Mouse (Mus musculus): ENCODE measurements at regions not wholly inside any gene's neighbourhood (a gene's known extent, or its start where the extent isn't known, plus 50 kb on each side); places are given as distances from the start of the nearest gene placed in this dataset.
"Not testable (repeated sequence)": the region's sequence is repeated elsewhere in the genome, so short reads cannot be mapped to it uniquely, and the experiment has no call there.

DNA sequence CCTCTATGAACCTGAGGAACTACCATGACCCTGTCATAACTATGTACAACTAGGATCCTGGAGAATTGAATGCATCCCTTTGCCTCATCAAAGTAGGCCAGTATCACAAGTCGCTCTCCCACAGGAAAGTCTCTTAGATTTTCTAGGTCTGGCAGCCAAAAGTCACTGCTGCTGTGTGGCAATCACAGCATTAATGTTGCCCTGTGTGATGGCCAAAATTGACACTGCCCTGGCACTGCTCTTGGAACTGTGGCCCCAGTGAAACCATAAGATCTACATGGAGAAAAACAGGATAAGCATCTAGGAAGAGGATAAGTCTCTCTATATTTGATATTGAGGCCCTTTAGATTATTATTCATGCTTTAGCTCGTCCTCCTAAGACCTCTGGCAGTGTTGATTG lies 465.7 kb downstream of the Adam6a start:
- no peak for DNase-seq

DNA sequence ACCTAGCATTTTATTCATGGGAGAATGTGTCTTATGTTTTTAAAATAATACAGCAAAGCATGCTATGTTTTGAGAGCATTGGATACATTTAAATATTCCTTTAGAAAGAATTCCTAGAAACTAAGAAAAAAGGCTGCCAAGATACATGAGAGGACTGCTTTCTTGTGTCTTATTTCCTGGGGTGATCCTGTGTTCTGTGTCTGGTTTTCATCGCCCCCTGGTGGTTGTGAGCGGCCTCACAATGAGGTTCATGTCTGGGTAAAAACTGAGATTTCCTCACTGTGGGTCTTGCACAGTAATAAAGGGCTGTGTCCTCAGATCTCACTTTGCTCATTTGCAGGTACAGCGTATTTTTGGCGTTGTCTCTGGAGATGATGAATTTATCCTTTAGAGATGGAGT lies 469.2 kb downstream of the Adam6a start:
- peak; percentile 64 for DNase-seq

DNA sequence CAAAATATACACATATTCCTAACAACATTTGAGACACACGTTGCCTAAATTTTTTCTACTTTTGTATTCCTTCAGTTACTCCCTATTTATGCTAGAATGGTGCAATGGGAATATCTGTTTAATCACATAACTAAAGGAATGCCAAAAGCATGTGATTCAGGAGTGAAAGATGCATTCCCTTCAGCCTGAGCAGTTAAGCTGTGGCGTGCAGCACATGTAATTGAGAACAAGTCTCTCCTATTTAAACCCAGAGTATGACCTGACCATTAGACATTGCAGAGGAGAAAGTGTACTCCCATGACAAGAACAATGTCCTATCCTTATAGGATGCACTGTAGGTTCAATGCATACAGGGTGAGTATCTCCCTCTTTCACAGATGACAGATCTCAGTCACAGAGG lies 493.3 kb downstream of the Adam6a start:
- not testable (repeated sequence) for DNase-seq

DNA sequence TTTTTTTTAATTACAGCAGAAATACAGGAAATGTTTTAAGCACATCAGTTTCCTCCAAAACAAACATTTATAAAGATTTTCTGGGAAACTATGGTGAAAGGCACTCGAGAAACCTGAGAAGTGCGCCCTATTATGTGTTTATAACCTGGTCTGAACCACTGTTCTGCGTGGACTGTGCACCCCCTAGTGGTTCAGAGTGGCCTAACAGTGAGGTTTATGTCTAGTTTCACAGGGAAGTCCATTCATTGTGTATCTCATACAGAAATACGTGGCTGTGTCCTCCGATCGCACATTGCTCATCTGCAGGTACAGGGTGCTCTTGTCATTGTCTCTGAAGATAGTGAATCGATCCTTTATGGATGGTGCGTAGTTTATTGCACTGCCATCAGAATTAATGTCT lies 504.3 kb downstream of the Adam6a start:
- DNase-seq = peak; percentile 27

DNA sequence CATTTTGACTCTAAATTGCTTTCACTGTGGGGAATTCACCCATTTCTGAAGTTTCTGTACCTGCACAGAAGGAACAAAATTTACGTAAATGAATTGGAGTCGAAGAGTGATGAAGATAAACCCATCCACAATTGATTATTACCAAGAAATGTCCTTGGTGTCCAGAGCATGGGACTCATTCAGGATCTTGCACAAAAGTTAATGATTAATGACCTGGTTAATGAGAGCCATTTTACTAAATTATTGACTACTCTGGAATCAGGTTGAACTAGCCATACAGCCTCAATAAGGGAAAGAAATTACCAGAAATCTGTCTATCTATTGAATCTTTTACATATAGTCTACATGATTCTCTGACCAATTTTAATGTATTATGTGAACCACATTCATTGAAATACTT lies 509.6 kb downstream of the Adam6a start:
- no peak for DNase-seq

DNA sequence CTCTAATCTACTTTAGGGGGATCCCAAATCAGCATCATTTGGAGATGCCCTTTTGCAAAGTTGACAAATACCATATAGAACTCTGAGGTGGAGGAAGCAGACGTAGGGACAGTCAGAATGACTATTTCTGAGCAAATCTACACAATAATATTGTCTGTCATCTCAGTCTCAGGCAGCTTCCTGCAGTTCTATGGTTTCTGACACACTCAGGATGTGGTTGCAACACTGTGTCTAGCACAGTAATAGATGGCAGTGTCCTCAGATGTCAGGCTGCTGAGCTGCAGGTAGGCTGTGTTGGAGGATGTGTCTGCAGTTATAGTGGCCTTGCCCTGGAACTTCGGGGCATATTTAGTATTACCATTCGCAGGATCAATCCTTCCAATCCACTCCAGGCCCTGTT lies 515.9 kb downstream of the Adam6a start:
- peak; percentile 13 for DNase-seq

DNA sequence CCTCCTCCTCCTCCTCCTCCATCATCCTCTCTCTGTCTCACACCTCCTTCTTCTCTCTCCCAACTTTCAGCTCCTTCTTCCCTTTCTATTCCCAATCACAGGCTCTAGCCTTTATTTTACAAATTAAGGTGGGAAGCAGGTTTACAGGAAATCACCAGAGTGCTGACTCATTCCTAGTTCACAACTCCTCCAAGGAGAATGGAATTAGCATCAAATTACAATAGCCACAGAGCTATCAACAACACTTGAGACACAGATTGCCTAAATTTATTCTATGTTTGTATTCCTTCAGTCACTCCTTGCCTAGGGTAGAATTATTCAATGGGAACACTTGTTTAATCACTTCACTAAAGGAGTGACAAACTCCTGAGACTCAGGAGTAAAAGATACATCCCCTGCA lies 523.5 kb downstream of the Adam6a start:
- DNase-seq = no peak

DNA sequence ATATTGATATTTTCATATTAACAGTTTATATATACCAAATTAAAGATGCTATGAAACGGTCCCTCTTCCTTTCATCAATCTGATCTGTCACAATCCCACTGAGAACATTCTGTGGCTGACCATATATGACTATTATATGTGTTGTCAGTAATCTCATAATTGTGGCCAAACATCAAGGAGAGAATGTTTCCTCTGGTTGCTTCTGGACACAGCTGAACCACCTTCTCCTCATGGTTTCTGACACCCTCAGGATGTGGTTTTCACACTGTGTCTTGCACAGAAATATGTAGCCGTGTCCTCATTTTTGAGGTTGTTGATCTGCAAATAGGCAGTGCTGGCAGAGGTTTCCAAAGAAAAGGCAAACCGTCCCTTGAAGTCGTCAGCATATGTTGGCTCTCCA lies 565.0 kb downstream of the Adam6a start:
- DNase-seq = not testable (repeated sequence)

DNA sequence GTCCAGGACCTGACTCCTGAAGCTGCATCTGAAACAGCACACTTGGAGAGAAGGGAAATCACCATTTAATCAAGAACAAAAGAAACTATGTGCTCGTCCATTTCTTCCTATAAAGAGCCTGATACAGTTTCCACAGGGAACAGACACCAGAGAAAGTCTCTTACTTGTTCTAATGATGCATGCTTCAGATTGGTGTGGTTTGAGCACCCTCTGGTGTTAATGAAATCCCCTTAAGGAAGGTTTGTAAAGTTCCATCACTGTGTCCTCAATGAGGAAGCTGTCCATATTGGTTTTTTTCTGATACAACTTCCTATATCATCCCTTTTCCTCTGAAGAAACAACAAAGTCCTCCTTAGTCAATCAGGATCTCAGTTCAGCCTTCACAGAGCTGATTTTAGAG lies 591.2 kb downstream of the Adam6a start:
- DNase-seq = no peak

DNA sequence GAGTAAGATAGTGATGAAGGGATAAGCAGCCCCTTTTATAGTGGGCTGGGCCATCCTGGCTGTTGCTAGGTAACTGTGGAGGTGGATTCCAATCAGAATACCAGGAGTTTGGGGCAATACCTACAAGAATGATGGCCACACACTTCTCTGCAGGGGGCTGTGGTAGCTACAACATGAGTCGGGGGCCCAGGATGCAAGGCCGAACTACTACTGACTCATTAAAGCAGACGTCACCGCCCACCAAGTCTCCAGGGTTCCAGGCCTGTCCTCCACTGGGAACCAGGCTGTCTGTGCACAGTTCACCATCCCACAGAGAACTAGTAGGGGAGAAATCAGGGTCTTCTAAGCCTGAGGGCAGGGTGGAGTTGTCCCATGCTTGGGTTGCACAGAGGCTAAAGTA lies 605.1 kb downstream of the Adam6a start:
- DNase-seq = no peak

DNA sequence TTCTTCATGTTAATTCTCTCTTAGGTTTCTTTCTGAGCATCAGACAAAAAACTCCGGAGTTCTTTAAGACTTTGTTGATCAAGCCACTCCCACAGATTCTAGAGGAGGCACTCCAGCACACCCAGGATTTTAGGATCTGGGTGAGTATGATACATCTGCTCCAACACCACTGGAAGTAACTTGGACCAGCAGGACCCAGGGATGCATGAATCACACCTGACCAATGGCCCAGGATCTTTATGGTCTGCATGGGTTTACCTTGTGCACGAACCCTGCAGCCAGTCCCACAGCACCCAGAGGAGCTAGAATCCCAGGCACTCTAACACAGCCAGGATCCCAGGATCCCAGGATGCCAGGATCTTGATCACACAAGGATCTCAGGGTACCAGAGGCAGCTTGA lies 628.6 kb downstream of the Adam6a start:
- DNase-seq = no peak

DNA sequence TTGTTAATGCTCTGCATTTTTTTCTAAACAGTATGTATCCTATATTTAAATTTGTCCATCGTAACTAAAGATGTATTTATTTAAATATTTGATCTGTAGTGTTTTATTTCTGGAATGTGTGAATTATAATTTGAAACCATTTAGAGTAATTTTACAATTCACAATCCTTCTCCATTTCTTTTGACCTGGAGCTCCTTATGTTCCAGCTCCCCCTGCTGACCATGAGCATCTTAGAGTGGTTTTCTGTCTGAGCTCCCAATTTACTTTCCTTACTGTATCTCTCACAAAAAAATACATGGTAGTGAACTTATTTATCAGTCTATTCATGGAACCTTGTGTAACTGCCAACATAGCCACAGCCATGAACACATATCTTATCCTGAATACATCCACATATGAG lies 655.8 kb downstream of the Adam6a start:
- no peak for DNase-seq

DNA sequence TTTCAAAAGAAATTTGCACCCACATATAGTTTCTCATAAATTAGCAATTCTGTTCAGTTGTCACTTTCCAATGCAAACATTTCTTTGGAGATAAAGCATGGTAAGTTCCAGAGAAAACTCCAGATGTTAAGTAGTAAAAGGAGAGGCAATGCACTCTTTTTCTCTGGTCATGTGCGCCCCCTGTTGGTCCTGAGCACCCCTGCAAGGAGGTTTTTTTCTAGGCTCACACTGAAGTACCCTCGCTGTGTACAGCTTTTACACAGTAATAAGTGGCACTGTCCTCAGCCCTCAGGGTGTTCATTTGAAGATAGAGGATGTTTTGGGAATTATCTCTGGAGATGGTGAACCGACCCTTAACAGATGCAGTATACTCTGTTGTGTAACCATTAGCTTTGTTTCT lies 678.8 kb downstream of the Adam6a start:
- DNase-seq = no peak

Measured in lung, postnatal 36 days (tissue).